In genomic region chr7:83567841-83568500, GRCm38 (mm10) we compare ENCODE assay signal across 9 mouse cellular contexts. TPM values are rescaled to one million over a fixed set of nuclear protein-coding genes. Genes with fewer than 3 reads are reported as not detected.
DNase-seq lines count a peak whose midpoint lies in the region; ATAC-seq and TF ChIP-seq lines count a peak whose summit lies in the region.
"Had no signal": no experiment of that assay in that cellular context is flagged by ENCODE, and none has a peak within 500 bp of the region (broad histone marks: within the 10 kb centered on the region; RNA-seq: fewer than 3 reads in every experiment).

No protein-coding gene starts in this region.

- no peak overlapping the region for H3K4me2 ChIP-seq in kidney, embryonic 16.5 days (replicated peaks; ENCODE audit: low read depth, low read length)
- no peak overlapping the region for H3K4me2 ChIP-seq in midbrain, embryonic 16.5 days (ENCODE audit: low read length)
- H3K4me2 ChIP-seq: lung, embryonic 15.5 days had no signal

- TF ChIP-seq EP300 in ES-Bruce4 (IDR thresholded peaks at IDR 0.05; ENCODE audit: insufficient read depth, low read depth, low read length): no peak

- H3K36me3 ChIP-seq in kidney, adult 2 months (ENCODE audit: control insufficient read depth, insufficient read depth, low read length): no peaks in the 10 kb centered on the region
- no peaks in the 10 kb centered on the region for H3K36me3 ChIP-seq in kidney, embryonic 16.5 days (ENCODE audit: insufficient read depth, low read length)
- H3K36me3 ChIP-seq in ES-Bruce4 (ENCODE audit: control insufficient read depth, insufficient read depth, low read length, poor library complexity, severe bottlenecking): no peaks in the 10 kb centered on the region
- no peaks in the 10 kb centered on the region for H3K36me3 ChIP-seq in midbrain, embryonic 16.5 days (ENCODE audit: control insufficient read depth, insufficient read depth, low read length)
- H3K36me3 ChIP-seq: lung, embryonic 15.5 days had no signal

- H3K27me3 ChIP-seq in kidney, adult 2 months (replicated peaks; ENCODE audit: control insufficient read depth, insufficient read depth, low read length): no peaks in the 10 kb centered on the region
- H3K27me3 ChIP-seq in kidney, embryonic 16.5 days (ENCODE audit: insufficient read depth, low read length): no peaks in the 10 kb centered on the region
- no peaks in the 10 kb centered on the region for H3K27me3 ChIP-seq in ES-Bruce4 (ENCODE audit: control insufficient read depth, insufficient read depth, low read length, poor library complexity, severe bottlenecking)
- H3K27me3 ChIP-seq in midbrain, embryonic 16.5 days (ENCODE audit: control insufficient read depth, insufficient read depth, low read depth, low read length): no peaks in the 10 kb centered on the region
- H3K27me3 ChIP-seq: lung, embryonic 15.5 days had no signal

- no peak overlapping the region for H3K9ac ChIP-seq in kidney, embryonic 16.5 days (replicated peaks; ENCODE audit: low read length)
- peak overlapping the region; percentile 22; the same call in 1 of the 2 replicates for H3K9ac ChIP-seq in ES-Bruce4 (ENCODE audit: low read depth, poor library complexity, severe bottlenecking)
- H3K9ac ChIP-seq in midbrain, embryonic 16.5 days (ENCODE audit: low read depth, low read length): no peak overlapping the region
- H3K9ac ChIP-seq: lung, embryonic 15.5 days had no signal

- no peak for ATAC-seq in kidney, embryonic 16.5 days (ENCODE audit: low FRiP score, low TSS enrichment)
- ATAC-seq in midbrain, embryonic 16.5 days: peak; percentile 45; the same call in 1 of the 2 replicates

- peak; percentile 73 for DNase-seq in kidney, adult 2 months
- DNase-seq in forelimb bud, embryonic 11.5 days (ENCODE audit: low read depth, low spot score): peak; percentile 63
- peak in 1 of 2 experiments; percentile 35 for DNase-seq in layer of hippocampus, adult 2 months (ENCODE audit: low spot score in 2 of 2)
- DNase-seq in urinary bladder, postnatal 36 days (ENCODE audit: low spot score in 2 of 2): peak; percentile 32 to 45

- H3K4me3 ChIP-seq in kidney, adult 2 months (ENCODE audit: insufficient read depth, low read depth, low read length): no peak overlapping the region
- no peak overlapping the region for H3K4me3 ChIP-seq in kidney, embryonic 16.5 days (ENCODE audit: low read length)
- peak overlapping the region; percentile 36 for H3K4me3 ChIP-seq in ES-Bruce4 (ENCODE audit: low read depth, low read length)
- no peak overlapping the region for H3K4me3 ChIP-seq in bone marrow, adult 2 months (replicated peaks; ENCODE audit: control insufficient read depth, low read depth, low read length)
- H3K4me3 ChIP-seq in layer of hippocampus, adult 2 months: no peak overlapping the region
- H3K4me3 ChIP-seq in midbrain, embryonic 16.5 days (ENCODE audit: low read depth, low read length): no peak overlapping the region
- H3K4me3 ChIP-seq: lung, embryonic 15.5 days had no signal

- no peaks in the 10 kb centered on the region for H3K9me3 ChIP-seq in kidney, embryonic 16.5 days (ENCODE audit: low read length)
- H3K9me3 ChIP-seq in ES-Bruce4 (replicated peaks; ENCODE audit: control insufficient read depth, insufficient read depth, low read length, poor library complexity, severe bottlenecking): no peaks in the 10 kb centered on the region; the same call in 1 of the 2 replicates
- no peaks in the 10 kb centered on the region for H3K9me3 ChIP-seq in midbrain, embryonic 16.5 days (replicated peaks; ENCODE audit: control insufficient read depth, low read length, poor library complexity, severe bottlenecking)
- H3K9me3 ChIP-seq: lung, embryonic 15.5 days had no signal

- no peak for TF ChIP-seq POLR2A in kidney, adult 2 months (IDR thresholded peaks at IDR 0.05; ENCODE audit: low read depth, low read length)
- TF ChIP-seq POLR2A in ES-Bruce4 (IDR thresholded peaks at IDR 0.05; ENCODE audit: insufficient read depth, low read length): no peak
- no peak for TF ChIP-seq POLR2A in bone marrow, adult 2 months (IDR thresholded peaks at IDR 0.05; ENCODE audit: borderline replicate concordance, control insufficient read depth, low read depth, low read length)

- 42% methylated on average over 16 of the region's 16 CpGs for WGBS in kidney, adult 2 months
- 47% methylated on average over 16 of the region's 16 CpGs for WGBS in kidney, embryonic 16.5 days
- WGBS in bone marrow, adult 2 months: 51% methylated on average over 16 of the region's 16 CpGs
- WGBS in midbrain, embryonic 16.5 days: 48% methylated on average over 16 of the region's 16 CpGs

- H3K4me1 ChIP-seq in kidney, adult 2 months (ENCODE audit: control insufficient read depth, insufficient read depth, low read length): no peaks in the 10 kb centered on the region; the same call in 1 of the 2 replicates
- peaks cover 32% of the 10 kb centered on the region for H3K4me1 ChIP-seq in kidney, embryonic 16.5 days (ENCODE audit: insufficient read depth, low read length)
- peaks cover 3% of the 10 kb centered on the region for H3K4me1 ChIP-seq in ES-Bruce4 (ENCODE audit: control insufficient read depth, insufficient read depth, low read length)
- H3K4me1 ChIP-seq in bone marrow, adult 2 months (ENCODE audit: control insufficient read depth, insufficient read depth, low read length): peaks cover 3% of the 10 kb centered on the region
- peaks cover 2% of the 10 kb centered on the region; the same call in 1 of the 2 replicates for H3K4me1 ChIP-seq in midbrain, embryonic 16.5 days (ENCODE audit: control insufficient read depth, insufficient read depth, low read length)

- TF ChIP-seq CTCF in kidney, adult 2 months (conservative IDR thresholded peaks at IDR 0.05; ENCODE audit: insufficient read depth, insufficient read length, low read depth, low read length): peak; percentile 82
- peak; percentile 7 for TF ChIP-seq CTCF in ES-Bruce4 (IDR thresholded peaks at IDR 0.05; ENCODE audit: low read depth, low read length)
- TF ChIP-seq CTCF in bone marrow, adult 2 months (IDR thresholded peaks at IDR 0.05; ENCODE audit: control insufficient read depth, insufficient read depth, low read length): peak; percentile 30
- peak; percentile 96 for TF ChIP-seq CTCF in layer of hippocampus, adult 2 months (conservative IDR thresholded peaks at IDR 0.05)

- H3K27ac ChIP-seq in kidney, adult 2 months (ENCODE audit: insufficient read depth, low read depth, low read length): no peak overlapping the region
- no peak overlapping the region for H3K27ac ChIP-seq in kidney, embryonic 16.5 days (ENCODE audit: low read length)
- no peak overlapping the region for H3K27ac ChIP-seq in ES-Bruce4 (ENCODE audit: insufficient read depth, low read length)
- no peak overlapping the region for H3K27ac ChIP-seq in bone marrow, adult 2 months (ENCODE audit: control insufficient read depth, insufficient read depth, low read depth, low read length, poor library complexity)
- H3K27ac ChIP-seq in layer of hippocampus, adult 2 months: no peak overlapping the region
- no peak overlapping the region for H3K27ac ChIP-seq in midbrain, embryonic 16.5 days (ENCODE audit: low read length)
- H3K27ac ChIP-seq: lung, embryonic 15.5 days had no signal

RNA-seq across cellular contexts. Expression of gene Tmc3, which starts 16.8 kb away (rescaled TPM):
- polyA plus RNA-seq in kidney, adult 2 months (2012; rRNA removed): 0.88 and 1.0 TPM in 2 replicates
- polyA plus RNA-seq in kidney, embryonic 16.5 days (2015; fragmentation: Nextera tagmentation; extraction: Ambion mirVana): 1.4 and 2.3 TPM in 2 replicates
- polyA plus RNA-seq in ES-Bruce4 (2011; ENCODE audit: insufficient read depth, insufficient read length, low read depth, missing spikeins): 0.15 and 0.25 TPM in 2 replicates
- polyA plus RNA-seq in bone marrow, adult 2 months (2011; ENCODE audit: insufficient read depth, insufficient read length, low replicate concordance, missing spikeins): 0.65 and 0.86 TPM in 2 replicates
- under 1 TPM; 0.22 to 0.26 TPM for total RNA-seq in layer of hippocampus, adult 2 months (2021)
- 0.16 and 0.40 TPM in 2 replicates for polyA plus RNA-seq in midbrain, embryonic 16.5 days (2015; fragmentation: Nextera tagmentation; extraction: Ambion mirVana)

Comparison
In these comparisons a context has a peak if more than half of its experiments do, and no peak if none do; other contexts are left out.
1. CTCF ChIP-seq: peak in every context shown above with its lines; median percentile 96 in layer of hippocampus, adult 2 months; 82 in kidney, adult 2 months; 30 in bone marrow, adult 2 months; 7 in ES-Bruce4.